Mouse (Mus musculus): ENCODE data around the gene Aggf1.

DNA sequence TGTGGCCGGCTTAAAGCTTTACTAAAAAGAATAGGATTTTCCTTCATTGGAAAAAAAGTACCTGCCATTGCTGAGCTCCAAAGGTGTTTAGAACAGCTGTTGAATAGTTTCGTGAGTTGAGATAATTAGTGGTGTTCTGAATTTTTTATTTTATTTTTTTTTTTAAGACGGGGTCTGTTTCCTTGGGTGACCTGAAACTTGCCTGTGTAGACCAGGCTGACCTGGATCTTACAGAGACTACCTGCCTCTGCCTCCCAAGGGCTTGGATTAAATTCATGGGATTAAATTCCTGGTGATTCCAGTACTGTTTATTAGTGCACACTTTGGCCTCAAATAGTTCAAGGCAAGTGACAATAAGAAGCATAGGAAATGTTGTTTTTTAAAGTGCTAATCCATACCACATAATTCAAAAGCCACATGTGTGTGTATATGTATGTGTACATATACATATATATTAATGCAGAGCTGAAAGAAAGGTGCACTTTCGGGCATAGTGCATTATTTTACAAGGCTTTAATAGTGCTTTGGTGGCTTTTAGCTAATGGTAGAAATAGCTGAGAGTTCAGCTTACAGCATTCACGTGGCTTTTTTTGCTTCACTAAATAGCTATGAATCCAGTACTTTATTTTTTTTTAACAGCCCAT is 49.1 kb downstream of the Aggf1 start:
- no peak for TF ChIP-seq POLR2A (IDR thresholded peaks at IDR 0.05; ENCODE audit: borderline replicate concordance, extremely low read depth, insufficient read depth, insufficient read length, poor library complexity, severe bottlenecking)
- TF ChIP-seq CTCF (IDR thresholded peaks at IDR 0.05; ENCODE audit: borderline replicate concordance, extremely low read depth, insufficient read depth, insufficient read length), result no peak

Measured in brain, embryonic 14.5 days (tissue).